Mouse (Mus musculus) R1 (cell line): ENCODE results near the gene 2810408A11Rik.

ENCODE experiments used
- DNase-seq: peaks from one replicate; pipeline ENCODE4 v3.0.0-alpha.2; 2018; ENCODE audit warnings: low read depth, low spot score

2810408A11Rik gene

DNA sequence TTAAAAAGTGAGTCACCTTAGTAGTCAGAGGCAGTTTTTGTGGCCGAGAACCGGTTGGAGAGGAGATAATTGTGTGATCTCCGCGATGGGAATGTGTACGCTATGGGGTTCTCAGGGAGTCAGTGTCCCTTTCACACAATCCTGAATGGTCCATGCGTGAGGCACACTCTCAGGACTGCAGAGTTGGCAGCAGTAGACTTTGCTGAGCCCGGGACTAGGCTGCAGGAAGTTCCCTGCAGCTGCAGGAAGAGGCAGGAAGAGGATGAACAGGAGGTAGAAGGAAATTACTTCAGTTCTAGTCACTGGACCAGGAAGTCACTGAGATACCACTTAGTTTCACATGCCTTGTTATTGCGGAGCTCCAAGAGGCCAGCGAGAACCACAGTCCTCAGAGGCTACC, 51.7 kb downstream of the 2810408A11Rik start:
- DNase-seq: no peak

DNA sequence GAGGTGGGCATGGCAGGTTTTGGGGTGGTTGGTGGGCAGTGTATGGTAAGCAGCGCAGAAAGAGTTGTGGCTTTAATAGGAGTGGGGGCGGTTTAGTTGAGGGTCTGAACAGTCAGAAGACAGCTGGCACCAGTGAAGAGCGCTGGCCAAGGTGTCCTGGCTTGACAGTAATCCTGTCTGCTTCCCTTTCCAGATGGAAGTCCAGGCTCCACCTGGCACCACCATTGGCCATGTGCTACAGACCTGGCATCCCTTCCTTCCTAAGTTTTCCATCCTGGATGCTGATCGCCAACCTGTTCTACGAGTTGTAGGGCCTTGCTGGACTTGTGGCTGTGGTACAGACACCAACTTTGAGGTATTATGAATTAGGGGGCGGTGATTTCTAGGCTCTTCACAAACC, 52.8 kb downstream of the 2810408A11Rik start:
- no peak for DNase-seq
